Mouse (Mus musculus) kidney, embryonic 16.5 days (tissue): Measurements from ENCODE around the gene Slc25a43. TPM values are rescaled to one million over a fixed set of nuclear protein-coding genes. Genes with fewer than 3 reads are reported as not detected.

Experiments used
- ATAC-seq: fragments of 200-750 bp; cut with Nextera tagmentation; 2 replicates; pipeline ENCODE4 v1.8.0; 2017; ENCODE audit warnings: moderate TSS enrichment; ENCODE audit not compliant: low FRiP score, low TSS enrichment
- H3K27ac ChIP-seq: fragments of 300-500 bp; sonication (generic); 2 replicates; pipeline ENCODE4 v1.5.1; 2014; ENCODE audit warnings: low read length
- H3K27me3 ChIP-seq: fragments of 300-500 bp; sonication (generic); 2 replicates; pipeline ENCODE4 v1.6.1; 2014; ENCODE audit warnings: low read length, control low read depth, mixed read lengths; ENCODE audit not compliant: insufficient read depth
- H3K36me3 ChIP-seq: fragments of 300-500 bp; sonication (generic); 2 replicates; pipeline ENCODE4 v1.6.1; 2014; ENCODE audit warnings: low read length, control low read depth, mixed read lengths; ENCODE audit not compliant: insufficient read depth
- H3K4me1 ChIP-seq: fragments of 300-500 bp; sonication (generic); 2 replicates; pipeline ENCODE4 v1.6.1; 2014; ENCODE audit warnings: low read length, control low read depth, mixed read lengths; ENCODE audit not compliant: insufficient read depth
- H3K4me2 ChIP-seq: fragments of 300-500 bp; sonication (generic); replicated peaks from 2 replicates; pipeline ENCODE4 v1.6.1; 2014; ENCODE audit warnings: low read depth, low read length
- H3K4me3 ChIP-seq: fragments of 300-500 bp; sonication (generic); 2 replicates; pipeline ENCODE4 v1.5.1; 2014; ENCODE audit warnings: mild to moderate bottlenecking, low read length
- H3K9ac ChIP-seq: fragments of 300-500 bp; sonication (generic); replicated peaks from 2 replicates; pipeline ENCODE4 v1.6.1; 2014; ENCODE audit warnings: low read length
- H3K9me3 ChIP-seq: fragments of 300-500 bp; sonication (generic); 2 replicates; pipeline ENCODE4 v1.6.1; 2016; ENCODE audit warnings: low read length, control low read depth
- WGBS: fragments of 180-500 bp; shearing (Covaris S2); extraction: QIAGEN DNeasy Blood & Tissue Kit; methylation state at CpG from one replicate; pipeline ENCODE4 v1.1.7; 2014; 5-methylcytosine and 5-hydroxymethylcytosine counted together
- polyA plus RNA-seq: library from polyadenylated mRNA; unstranded; fragments of >200 nt; fragmentation: Nextera tagmentation; extraction: Ambion mirVana; gene quantifications from 2 replicates; pipeline ENCODE4 v1.2.1, GENCODE M21; 2015

Gene Slc25a43
- polyA plus RNA-seq, 1 experiment from 2014 or later: 2.9 TPM

- no peak overlapping the region for H3K4me3 ChIP-seq
- H3K9me3 ChIP-seq: no peaks in the 10 kb centered on the region
- 77% methylated on average over 5 of the region's 5 CpGs for WGBS
- no peak for ATAC-seq
- H3K36me3 ChIP-seq: no peaks in the 10 kb centered on the region
- H3K9ac ChIP-seq: no peak overlapping the region
- H3K27ac ChIP-seq: no peak overlapping the region
- no peaks in the 10 kb centered on the region for H3K27me3 ChIP-seq
- no peak overlapping the region for H3K4me2 ChIP-seq
- peaks cover 5% of the 10 kb centered on the region; the same call in 1 of the 2 replicates for H3K4me1 ChIP-seq
These were observed 59.7 kb downstream of the Slc25a43 start for GRCm38 (mm10) chrX:36803189-36803588.

DNA sequence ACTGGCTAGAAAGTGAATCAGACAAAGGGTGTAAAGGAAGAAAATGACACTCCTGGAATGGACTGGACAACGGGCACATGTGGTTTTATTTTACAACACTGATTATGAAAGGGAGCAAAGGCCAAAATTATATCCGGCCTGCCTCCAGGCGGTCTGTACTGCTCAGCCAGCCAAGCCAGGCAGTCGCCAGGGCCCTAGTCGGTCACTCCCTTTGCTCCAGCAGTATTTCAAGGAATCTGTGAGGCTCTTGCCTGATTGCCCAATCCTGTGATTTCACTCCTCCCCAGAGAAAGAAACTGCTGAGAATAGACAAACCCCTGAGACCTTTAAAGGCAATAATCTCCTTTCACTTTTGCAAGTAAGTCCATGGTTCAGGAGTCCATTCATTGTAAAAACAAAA lies 60.7 kb downstream of the Slc25a43 start:
- no peak for ATAC-seq

DNA sequence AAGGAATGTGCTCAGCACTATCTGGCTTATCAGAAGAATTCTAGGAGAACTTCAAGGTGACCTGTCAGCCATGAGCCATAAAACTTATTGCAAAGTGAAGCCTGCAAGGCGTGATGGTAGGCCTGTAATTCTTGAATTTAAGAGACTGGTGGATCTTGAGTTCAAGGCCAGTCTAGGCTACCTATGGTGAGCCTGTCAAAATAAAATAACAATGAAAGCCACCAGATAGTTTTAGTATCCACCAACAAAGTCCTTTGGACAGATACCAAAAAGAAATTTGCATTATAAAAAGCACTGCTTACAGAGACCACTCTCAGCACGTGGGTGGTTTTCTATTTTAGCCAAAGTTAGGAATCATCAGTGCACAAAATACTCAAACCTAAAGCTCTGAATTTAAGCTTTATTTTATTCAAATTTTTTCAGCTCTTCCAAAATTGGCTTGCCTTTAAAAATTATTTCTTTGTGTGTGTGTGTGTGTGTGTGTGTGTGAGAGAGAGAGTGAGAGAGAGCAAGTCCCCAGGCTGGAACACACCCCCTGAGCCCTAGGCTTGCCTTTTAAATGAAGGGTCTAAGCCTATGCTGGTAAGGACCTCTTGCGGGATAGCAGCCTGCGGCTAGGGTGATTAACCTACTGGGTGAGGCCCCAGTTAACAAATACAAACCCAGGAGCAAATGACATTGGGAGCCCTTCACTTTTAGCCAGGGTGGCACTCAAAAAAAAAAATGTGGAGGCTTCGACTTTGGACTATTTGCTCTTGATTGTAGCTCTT lies 62.2 kb downstream of the Slc25a43 start:
- no peak for ATAC-seq
- H3K36me3 ChIP-seq: no peaks in the 10 kb centered on the region
- H3K4me3 ChIP-seq: no peak overlapping the region
- H3K27ac ChIP-seq: no peak overlapping the region
- no peaks in the 10 kb centered on the region for H3K27me3 ChIP-seq
- H3K4me1 ChIP-seq: peaks cover 5% of the 10 kb centered on the region; the same call in 1 of the 2 replicates
- H3K9ac ChIP-seq: no peak overlapping the region
- WGBS: 57% methylated on average over 5 of the region's 5 CpGs
- H3K4me2 ChIP-seq: no peak overlapping the region
- H3K9me3 ChIP-seq: no peaks in the 10 kb centered on the region

More for the DNA sequence above, 60.7 kb downstream of the Slc25a43 start:
- H3K9me3 ChIP-seq: no peaks in the 10 kb centered on the region
- no peak overlapping the region for H3K4me3 ChIP-seq
- H3K4me2 ChIP-seq: no peak overlapping the region
- H3K36me3 ChIP-seq: no peaks in the 10 kb centered on the region
- no peaks in the 10 kb centered on the region for H3K27me3 ChIP-seq
- no peak overlapping the region for H3K9ac ChIP-seq
- no peak overlapping the region for H3K27ac ChIP-seq
- peaks cover 5% of the 10 kb centered on the region; the same call in 1 of the 2 replicates for H3K4me1 ChIP-seq
- WGBS: 56% methylated on average over 5 of the region's 5 CpGs

GRCm38 (mm10) chrX:36807360-36808317 lies 64.2 kb downstream of the Slc25a43 start:
- ATAC-seq: peak; percentile 94
- peaks cover 5% of the 10 kb centered on the region; the same call in 1 of the 2 replicates for H3K4me1 ChIP-seq
- H3K4me2 ChIP-seq: peak overlapping the region; percentile 54
- no peaks in the 10 kb centered on the region for H3K27me3 ChIP-seq
- 23% methylated on average over 45 of the region's 45 CpGs for WGBS
- H3K9me3 ChIP-seq: no peaks in the 10 kb centered on the region
- H3K9ac ChIP-seq: peak overlapping the region; percentile 59
- H3K27ac ChIP-seq: peak overlapping the region; percentile 68
- peak overlapping the region; percentile 47 for H3K4me3 ChIP-seq
- H3K36me3 ChIP-seq: no peaks in the 10 kb centered on the region

- peak overlapping the region; percentile 47 for H3K4me3 ChIP-seq
- 72% methylated on average over 6 of the region's 6 CpGs for WGBS
- H3K9me3 ChIP-seq: no peaks in the 10 kb centered on the region
- peak overlapping the region; percentile 54 for H3K4me2 ChIP-seq
- H3K4me1 ChIP-seq: peaks cover 5% of the 10 kb centered on the region; the same call in 1 of the 2 replicates
- H3K27ac ChIP-seq: peak overlapping the region; percentile 68
- peak; percentile 23; the same call in 1 of the 2 replicates for ATAC-seq
- no peaks in the 10 kb centered on the region for H3K36me3 ChIP-seq
- H3K9ac ChIP-seq: peak overlapping the region; percentile 59; the same call in 1 of the 2 replicates
- no peaks in the 10 kb centered on the region for H3K27me3 ChIP-seq
These were observed 64.8 kb downstream of the Slc25a43 start for GRCm38 (mm10) chrX:36808318-36808683.

- 49% methylated on average over 5 of the region's 5 CpGs for WGBS
These were observed 67.9 kb downstream of the Slc25a43 start for GRCm38 (mm10) chrX:36811377-36811776.

GRCm38 (mm10) chrX:36814161-36814836 lies 70.8 kb downstream of the Slc25a43 start:
- Histone ChIP-seq H3K27me3 (no peaks in the 10 kb centered on the region), H3K27ac (peak overlapping the region; percentile 80), H3K36me3 (no peaks in the 10 kb centered on the region), H3K4me1 (0 out of 2 replicates have a peak, but pooled peaks cover 11% of the 10 kb centered on the region), H3K4me3 (no peak overlapping the region), H3K9me3 (no peaks in the 10 kb centered on the region), H3K9ac (no peak overlapping the region), H3K4me2 (no peak overlapping the region)
- peak; percentile 44 for ATAC-seq
- 56% methylated on average over 8 of the region's 8 CpGs for WGBS

More at GRCm38 (mm10) chrX:36811377-36811776, 67.9 kb downstream of the Slc25a43 start:
- Histone ChIP-seq H3K4me1 (peaks cover 13% of the 10 kb centered on the region; the same call in 1 of the 2 replicates), H3K4me3 (no peak overlapping the region), H3K36me3 (no peaks in the 10 kb centered on the region), H3K4me2 (no peak overlapping the region), H3K9ac (no peak overlapping the region), H3K9me3 (no peaks in the 10 kb centered on the region), H3K27me3 (no peaks in the 10 kb centered on the region), H3K27ac (no peak overlapping the region)
- ATAC-seq: no peak

DNA sequence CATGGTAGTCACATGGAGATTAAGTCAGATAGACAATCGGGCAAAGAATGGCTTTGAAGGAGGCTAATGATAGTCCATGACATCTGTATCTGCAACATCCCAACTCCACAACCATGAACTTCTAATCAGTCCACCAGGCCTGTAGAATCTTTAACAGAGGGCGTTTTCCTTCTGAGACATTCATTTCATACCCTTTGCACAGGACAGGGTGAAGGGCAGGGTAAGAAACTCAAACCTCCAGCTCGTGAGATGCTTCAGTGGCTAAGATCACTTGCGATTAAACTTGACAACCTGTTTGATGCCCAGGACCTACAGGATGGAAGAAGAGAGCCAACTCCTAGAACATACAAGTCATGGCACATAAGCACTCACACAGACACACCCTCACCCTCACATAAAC lies 71.6 kb downstream of the Slc25a43 start:
- no peak for ATAC-seq
- no peak overlapping the region for H3K4me3 ChIP-seq
- no peak overlapping the region for H3K9ac ChIP-seq
- H3K36me3 ChIP-seq: no peaks in the 10 kb centered on the region
- no peaks in the 10 kb centered on the region for H3K9me3 ChIP-seq
- H3K4me1 ChIP-seq: 0 out of 2 replicates have a peak, but pooled peaks cover 11% of the 10 kb centered on the region
- 58% methylated on average over 4 of the region's 4 CpGs for WGBS
- no peak overlapping the region for H3K4me2 ChIP-seq
- H3K27me3 ChIP-seq: no peaks in the 10 kb centered on the region
- peak overlapping the region; percentile 80 for H3K27ac ChIP-seq

GRCm38 (mm10) chrX:36815439-36815838 lies 72.0 kb downstream of the Slc25a43 start:
- Histone ChIP-seq H3K27ac (peak overlapping the region; percentile 18; the same call in 1 of the 2 replicates), H3K9me3 (no peaks in the 10 kb centered on the region), H3K9ac (no peak overlapping the region), H3K27me3 (no peaks in the 10 kb centered on the region), H3K4me2 (no peak overlapping the region), H3K4me1 (0 out of 2 replicates have a peak, but pooled peaks cover 11% of the 10 kb centered on the region), H3K4me3 (no peak overlapping the region), H3K36me3 (no peaks in the 10 kb centered on the region)
- 64% methylated on average over 2 of the region's 4 CpGs for WGBS
- ATAC-seq: no peak
